Mouse (Mus musculus): ENCODE results near the gene Spa17. TPM values are rescaled to one million over a fixed set of nuclear protein-coding genes. Genes with fewer than 3 reads are reported as not detected.

Spa17 gene
- polyA plus RNA-seq (2016; fragmentation: Nextera tagmentation; extraction: Ambion mirVana): 5.4 and 6.4 TPM in 2 replicates

- Histone ChIP-seq H3K27ac (peak within 1 kb of the TSS; percentile 89), H3K9me3 (replicated peaks) (no peaks in the 10 kb centered on the region), H3K36me3 (no peaks in the 10 kb centered on the region), H3K27me3 (ENCODE audit: low read depth, poor library complexity, severe bottlenecking) (peaks cover 11% of the 10 kb centered on the region; the same call in 1 of the 2 replicates), H3K4me3 (peak within 1 kb of the TSS; percentile 76), H3K4me1 (peaks cover 6% of the 10 kb centered on the region; the same call in 1 of the 2 replicates)
- WGBS: under 1% methylated on average over 45 of the region's 45 CpGs
- peak; percentile 88 for DNase-seq (ENCODE audit: low spot score)
Observed at GRCm38 (mm10) chr9:37613182-37613910, at the start of gene Spa17. Gene Spa17, minus strand, starts transcription at chr9:37613722.

GRCm38 (mm10) chr9:37663210-37663609, 49.7 kb upstream of the Spa17 start:
- H3K27ac ChIP-seq: no peak overlapping the region
- 82% methylated on average over 1 of the region's 1 CpGs for WGBS
- no peak overlapping the region for H3K4me3 ChIP-seq
- H3K36me3 ChIP-seq: no peaks in the 10 kb centered on the region
- DNase-seq (ENCODE audit: low spot score): no peak
- H3K27me3 ChIP-seq (ENCODE audit: low read depth, poor library complexity, severe bottlenecking): no peaks in the 10 kb centered on the region
- no peaks in the 10 kb centered on the region for H3K9me3 ChIP-seq (replicated peaks)
- no peaks in the 10 kb centered on the region for H3K4me1 ChIP-seq

- Histone ChIP-seq H3K4me3 (no peak overlapping the region), H3K36me3 (peaks cover 4% of the 10 kb centered on the region), H3K27me3 (ENCODE audit: low read depth, poor library complexity, severe bottlenecking) (no peaks in the 10 kb centered on the region), H3K4me1 (peaks cover 8% of the 10 kb centered on the region), H3K9me3 (replicated peaks) (no peaks in the 10 kb centered on the region), H3K27ac (no peak overlapping the region)
- 87% methylated on average over 6 of the region's 6 CpGs for WGBS
- DNase-seq (ENCODE audit: low spot score): no peak
Observed at GRCm38 (mm10) chr9:37659413-37659812, 45.9 kb upstream of the Spa17 start.

- Histone ChIP-seq H3K36me3 (peaks cover 28% of the 10 kb centered on the region), H3K4me3 (peak within 1 kb of the TSS; percentile 85), H3K27ac (peak within 1 kb of the TSS; percentile 92), H3K9me3 (replicated peaks) (no peaks in the 10 kb centered on the region), H3K27me3 (ENCODE audit: low read depth, poor library complexity, severe bottlenecking) (no peaks in the 10 kb centered on the region), H3K4me1 (peaks cover 8% of the 10 kb centered on the region)
- DNase-seq (ENCODE audit: low spot score): peak; percentile 94
- 0% methylated on average over 36 of the region's 36 CpGs for WGBS
Observed at GRCm38 (mm10) chr9:37656931-37657481, 43.5 kb upstream of the Spa17 start, which contains the start of gene Tbrg1. Gene Tbrg1, minus strand, starts transcription at chr9:37657312.

GRCm38 (mm10) chr9:37656439-37656881, 42.9 kb upstream of the Spa17 start:
- 2% methylated on average over 10 of the region's 10 CpGs for WGBS
- peak overlapping the region; percentile 85 for H3K4me3 ChIP-seq
- peaks cover 32% of the 10 kb centered on the region for H3K36me3 ChIP-seq
- H3K4me1 ChIP-seq: peaks cover 8% of the 10 kb centered on the region
- DNase-seq (ENCODE audit: low spot score): peak; percentile 42
- H3K9me3 ChIP-seq (replicated peaks): no peaks in the 10 kb centered on the region
- peak overlapping the region; percentile 92 for H3K27ac ChIP-seq
- no peaks in the 10 kb centered on the region for H3K27me3 ChIP-seq (ENCODE audit: low read depth, poor library complexity, severe bottlenecking)

- WGBS: 71% methylated on average over 8 of the region's 8 CpGs
- peaks cover 37% of the 10 kb centered on the region for H3K36me3 ChIP-seq
- peak overlapping the region; percentile 85 for H3K4me3 ChIP-seq
- no peaks in the 10 kb centered on the region for H3K9me3 ChIP-seq (replicated peaks)
- no peak for DNase-seq (ENCODE audit: low spot score)
- peaks cover 8% of the 10 kb centered on the region for H3K4me1 ChIP-seq
- peak overlapping the region; percentile 92; the same call in 1 of the 2 replicates for H3K27ac ChIP-seq
- no peaks in the 10 kb centered on the region for H3K27me3 ChIP-seq (ENCODE audit: low read depth, poor library complexity, severe bottlenecking)
Observed at GRCm38 (mm10) chr9:37655961-37656360, 42.4 kb upstream of the Spa17 start.

GRCm38 (mm10) chr9:37653836-37654235, 40.3 kb upstream of the Spa17 start:
- no peak for DNase-seq (ENCODE audit: low spot score)
- WGBS: 81% methylated on average over 5 of the region's 5 CpGs
- Histone ChIP-seq H3K9me3 (replicated peaks) (no peaks in the 10 kb centered on the region), H3K27ac (no peak overlapping the region), H3K4me3 (no peak overlapping the region), H3K27me3 (ENCODE audit: low read depth, poor library complexity, severe bottlenecking) (no peaks in the 10 kb centered on the region), H3K4me1 (peaks cover 8% of the 10 kb centered on the region), H3K36me3 (peaks cover 58% of the 10 kb centered on the region)

GRCm38 (mm10) chr9:37650639-37651038, 37.1 kb upstream of the Spa17 start:
- Histone ChIP-seq H3K9me3 (replicated peaks) (no peaks in the 10 kb centered on the region), H3K36me3 (peaks cover 75% of the 10 kb centered on the region), H3K4me1 (no peaks in the 10 kb centered on the region), H3K4me3 (no peak overlapping the region), H3K27ac (no peak overlapping the region), H3K27me3 (ENCODE audit: low read depth, poor library complexity, severe bottlenecking) (no peaks in the 10 kb centered on the region)
- no peak for DNase-seq (ENCODE audit: low spot score)
- 93% methylated on average over 5 of the region's 5 CpGs for WGBS

- no peak for DNase-seq (ENCODE audit: low spot score)
- H3K27me3 ChIP-seq (ENCODE audit: low read depth, poor library complexity, severe bottlenecking): no peaks in the 10 kb centered on the region
- H3K36me3 ChIP-seq: peaks cover 41% of the 10 kb centered on the region
- WGBS: 89% methylated on average over 3 of the region's 3 CpGs
- no peaks in the 10 kb centered on the region for H3K9me3 ChIP-seq (replicated peaks)
- no peak overlapping the region for H3K4me3 ChIP-seq
- H3K4me1 ChIP-seq: no peaks in the 10 kb centered on the region
- H3K27ac ChIP-seq: no peak overlapping the region
Observed at GRCm38 (mm10) chr9:37646246-37646645, 32.7 kb upstream of the Spa17 start.

GRCm38 (mm10) chr9:37638721-37639120, 25.2 kb upstream of the Spa17 start:
- H3K27me3 ChIP-seq (ENCODE audit: low read depth, poor library complexity, severe bottlenecking): no peaks in the 10 kb centered on the region
- H3K9me3 ChIP-seq (replicated peaks): no peaks in the 10 kb centered on the region
- no peaks in the 10 kb centered on the region for H3K4me1 ChIP-seq
- H3K36me3 ChIP-seq: no peaks in the 10 kb centered on the region
- no peak overlapping the region for H3K4me3 ChIP-seq
- 90% methylated on average over 3 of the region's 3 CpGs for WGBS
- no peak overlapping the region for H3K27ac ChIP-seq
- DNase-seq (ENCODE audit: low spot score): no peak

GRCm38 (mm10) chr9:37636800-37637542, 23.4 kb upstream of the Spa17 start:
- no peak for DNase-seq (ENCODE audit: low spot score)
- no peaks in the 10 kb centered on the region; the same call in 1 of the 2 replicates for H3K27me3 ChIP-seq (ENCODE audit: low read depth, poor library complexity, severe bottlenecking)
- H3K36me3 ChIP-seq: no peaks in the 10 kb centered on the region
- no peak overlapping the region for H3K27ac ChIP-seq
- H3K4me3 ChIP-seq: no peak overlapping the region
- 69% methylated on average over 6 of the region's 6 CpGs for whole genome bisulfite sequencing
- no peaks in the 10 kb centered on the region for H3K9me3 ChIP-seq (replicated peaks)
- no peaks in the 10 kb centered on the region for H3K4me1 ChIP-seq

- Histone ChIP-seq H3K4me1 (no peaks in the 10 kb centered on the region), H3K9me3 (replicated peaks) (no peaks in the 10 kb centered on the region), H3K36me3 (no peaks in the 10 kb centered on the region), H3K27ac (no peak overlapping the region), H3K4me3 (no peak overlapping the region), H3K27me3 (ENCODE audit: low read depth, poor library complexity, severe bottlenecking) (peaks cover 2% of the 10 kb centered on the region; the same call in 1 of the 2 replicates)
- DNase-seq (ENCODE audit: low spot score): peak; percentile 61
- 22% methylated on average over 7 of the region's 7 CpGs for WGBS
Observed at GRCm38 (mm10) chr9:37636335-37636734, 22.8 kb upstream of the Spa17 start.

- Histone ChIP-seq H3K4me3 (no peak overlapping the region), H3K36me3 (no peaks in the 10 kb centered on the region), H3K27me3 (ENCODE audit: low read depth, poor library complexity, severe bottlenecking) (peaks cover 3% of the 10 kb centered on the region; the same call in 1 of the 2 replicates), H3K27ac (no peak overlapping the region), H3K4me1 (no peaks in the 10 kb centered on the region), H3K9me3 (replicated peaks) (no peaks in the 10 kb centered on the region)
- no peak for DNase-seq (ENCODE audit: low spot score)
- 94% methylated on average over 3 of the region's 3 CpGs for WGBS
Observed at GRCm38 (mm10) chr9:37634269-37634668, 20.7 kb upstream of the Spa17 start.
